Mouse (Mus musculus) layer of hippocampus, adult 8-10 months (tissue): ENCODE data around the gene Snx4. TPM values are rescaled to one million over a fixed set of nuclear protein-coding genes. Genes with fewer than 3 reads are reported as not detected.

Experiments
- DNase-seq, 2 experiments: peaks; one replicate each; pipeline ENCODE4 v3.0.0; 2022; ENCODE audit warnings: low spot score in 2 of 2
- total RNA-seq, 4 experiments: library from RNA; stranded (reverse); gene quantifications; 2 replicates each; pipeline ENCODE4 v1.2.4; 2022

Gene Snx4
- total RNA-seq, 4 experiments from 2014 or later = 27.0 to 37.8 (median 31.0) TPM

DNA sequence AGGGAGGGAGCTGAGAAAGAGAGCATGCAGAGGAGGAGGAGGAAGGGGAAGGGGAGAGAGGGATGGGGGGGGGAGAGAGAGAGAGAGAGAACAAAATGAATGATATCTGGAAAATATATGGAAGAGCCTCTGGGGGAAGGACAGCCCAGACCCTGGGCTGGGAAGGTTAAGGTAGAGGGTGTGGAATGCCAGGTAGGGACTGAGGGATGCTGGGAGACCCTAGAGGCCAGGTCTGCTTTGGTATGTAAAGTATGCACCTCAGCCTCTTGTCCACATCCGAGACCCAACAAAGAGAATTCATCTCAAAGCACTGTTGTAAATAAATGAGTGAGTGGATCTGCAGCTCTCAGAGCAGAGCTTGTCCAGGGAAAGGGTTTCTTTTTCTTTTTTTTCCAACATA is 91.1 kb downstream of the Snx4 start:
- DNase-seq = no peak

DNA sequence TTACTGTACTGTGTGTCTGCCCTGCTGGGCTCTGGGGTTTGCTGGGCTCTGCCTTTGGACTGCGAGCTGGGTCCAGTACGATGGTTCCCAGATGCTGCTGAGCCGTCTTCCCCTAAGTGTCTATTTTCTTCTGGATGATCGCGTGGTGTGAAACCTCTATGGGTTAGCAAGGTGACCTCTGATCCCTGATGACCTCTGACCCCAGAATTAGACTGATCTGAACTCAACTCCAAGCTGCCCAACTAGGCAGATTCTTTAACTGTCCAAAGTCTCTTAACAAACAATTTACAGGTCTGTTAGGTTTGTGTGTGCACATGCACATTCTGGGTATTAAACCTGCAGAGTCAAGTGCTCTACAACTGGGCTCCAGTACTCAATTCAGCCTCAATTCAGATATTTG is 91.9 kb downstream of the Snx4 start:
- no peak for DNase-seq

GRCm38 (mm10) chr16:33343601-33344000 is 92.4 kb downstream of the Snx4 start:
- no peak for DNase-seq

DNA sequence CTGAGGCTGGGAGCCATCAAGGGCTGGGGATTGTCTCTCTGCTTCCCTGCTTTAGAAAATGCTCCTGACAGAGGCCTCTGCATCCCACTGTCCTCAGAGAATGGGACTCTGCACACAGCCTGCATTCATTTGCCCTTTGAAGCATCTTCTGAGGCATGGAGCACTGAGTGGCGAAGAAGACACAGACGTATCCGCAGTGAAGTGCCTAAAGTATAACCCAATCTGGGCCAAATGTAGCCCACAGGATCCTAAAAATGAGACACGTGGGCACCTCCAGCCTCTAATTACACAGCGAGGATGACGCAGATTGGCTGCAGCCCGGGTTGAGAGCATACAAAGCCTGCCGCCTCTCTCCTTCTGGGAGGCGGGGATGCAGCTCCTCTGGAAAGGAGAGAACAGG is 93.1 kb downstream of the Snx4 start:
- peak; percentile 59 to 66 for DNase-seq

DNA sequence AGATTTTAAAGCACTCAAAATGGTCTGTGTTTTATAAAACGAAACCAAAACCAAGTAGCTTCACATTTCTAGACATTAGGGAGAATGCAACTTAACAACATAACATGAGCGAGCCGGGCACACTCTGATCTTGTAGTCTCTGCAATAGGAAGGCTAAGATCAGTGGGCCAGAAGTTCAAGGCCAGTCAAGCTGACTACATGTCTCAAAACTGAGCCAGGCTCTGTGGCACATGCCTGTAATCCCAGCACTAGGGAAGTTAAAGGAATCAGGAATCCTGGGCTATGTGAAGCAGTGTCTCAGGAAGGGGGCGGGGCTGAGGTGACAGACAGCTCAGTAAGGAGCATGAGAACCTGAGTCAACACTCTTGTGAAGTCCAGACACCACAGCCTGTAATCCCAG is 93.6 kb downstream of the Snx4 start:
- DNase-seq = no peak

DNA sequence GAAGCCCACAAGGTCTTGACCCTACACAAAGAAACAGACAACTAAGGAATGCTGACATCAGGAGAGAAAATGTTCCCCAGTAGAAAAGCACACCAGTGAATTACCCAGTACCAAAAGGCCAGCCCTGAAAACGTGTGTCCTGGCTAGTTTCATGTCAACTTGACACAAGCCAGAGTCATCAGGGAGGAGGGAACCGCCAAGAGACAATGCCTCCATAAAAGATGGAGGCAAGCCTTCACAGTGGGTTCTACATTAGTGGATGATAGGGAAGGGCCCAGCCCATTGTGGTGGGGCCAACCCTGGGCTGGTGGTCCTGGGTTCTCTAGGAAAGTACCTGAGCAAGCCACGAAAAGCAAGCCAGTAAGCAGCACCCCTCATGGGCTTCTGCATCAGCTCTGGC is 95.1 kb downstream of the Snx4 start:
- DNase-seq = no peak

- DNase-seq = no peak
Measured at GRCm38 (mm10) chr16:33347134-33347533, 95.9 kb downstream of the Snx4 start.

Other genes starting within 250 kb of the Snx4 start
- 1 to 10 TPM; 4.8 to 5.7 (median 5.2) TPM for gene Iqcg, start 195.2 kb upstream of the Snx4 start, total RNA-seq
- gene Rpl35a, start 195.0 kb upstream of the Snx4 start, total RNA-seq = 100 to 1,000 TPM; 295 to 397 (median 360) TPM
- 10 to 100 TPM; 14.2 to 20.7 (median 16.2) TPM for gene Lmln, start 188.9 kb upstream of the Snx4 start, total RNA-seq
- 10 to 100 TPM; 18.9 to 23.1 (median 21.8) TPM for gene Osbpl11, start 66.4 kb upstream of the Snx4 start, total RNA-seq
- 100 to 1,000 TPM; 136 to 191 (median 152) TPM for gene Zfp148, start 129.4 kb downstream of the Snx4 start, total RNA-seq